Mouse (Mus musculus) forebrain, embryonic 14.5 days (tissue): ENCODE data around the gene Acox3. TPM values are rescaled to one million over a fixed set of nuclear protein-coding genes. Genes with fewer than 3 reads are reported as not detected.
A peak's percentile ranks its signal among the peaks of the same experiment; 100 is the strongest.

ENCODE experiments used
- ATAC-seq: fragments of 200-750 bp; cut with Nextera tagmentation; 2 replicates; pipeline ENCODE4 v1.8.0; 2017; ENCODE audit warnings: mild to moderate bottlenecking, moderate library complexity
- DNase-seq: peaks from one replicate; pipeline ENCODE4 v3.0.0-alpha.2; 2015; ENCODE audit warnings: low spot score
- H3K27ac ChIP-seq: fragments of 300-500 bp; sonication (generic); 2 replicates; pipeline ENCODE4 v1.5.1; 2014; ENCODE audit warnings: low read depth, mild to moderate bottlenecking, control low read depth, low read length, moderate library complexity
- H3K27me3 ChIP-seq: fragments of 300-500 bp; sonication (generic); replicated peaks from 2 replicates; pipeline ENCODE4 v1.6.1; 2014; ENCODE audit warnings: low read length, control low read depth, mixed read lengths; ENCODE audit not compliant: control insufficient read depth, insufficient read depth
- H3K36me3 ChIP-seq: fragments of 300-500 bp; sonication (generic); 2 replicates; pipeline ENCODE4 v1.6.1; 2014; ENCODE audit warnings: low read length, control low read depth; ENCODE audit not compliant: control insufficient read depth, insufficient read depth
- H3K4me1 ChIP-seq: fragments of 300-500 bp; sonication (generic); 2 replicates; pipeline ENCODE4 v1.6.1; 2014; ENCODE audit warnings: antibody characterized with exemption, low read length, control low read depth; ENCODE audit not compliant: control insufficient read depth, insufficient read depth
- H3K4me2 ChIP-seq: fragments of 300-500 bp; sonication (generic); 2 replicates; pipeline ENCODE4 v1.6.1; 2014; ENCODE audit warnings: mild to moderate bottlenecking, control low read depth, low read length
- H3K4me3 ChIP-seq: fragments of 300-500 bp; sonication (generic); 2 replicates; pipeline ENCODE4 v1.5.1; 2014; ENCODE audit warnings: low read depth, low read length, control low read depth
- H3K9ac ChIP-seq: fragments of 300-500 bp; sonication (generic); 2 replicates; pipeline ENCODE4 v1.6.1; 2014; ENCODE audit warnings: mild to moderate bottlenecking, low read length, control low read depth, moderate library complexity
- H3K9me3 ChIP-seq: fragments of 300-500 bp; sonication (generic); replicated peaks from 2 replicates; pipeline ENCODE4 v1.6.1; 2016; ENCODE audit warnings: low read length, control low read depth, mixed read lengths; ENCODE audit not compliant: control insufficient read depth
- WGBS: fragments of 180-500 bp; shearing (Covaris S2); extraction: QIAGEN DNeasy Blood & Tissue Kit; methylation state at CpG from one replicate; pipeline ENCODE4 v1.1.7; 2014; 5-methylcytosine and 5-hydroxymethylcytosine counted together
- polyA plus RNA-seq: library from polyadenylated mRNA; unstranded; fragments of >200 nt; fragmentation: Nextera tagmentation; extraction: Ambion mirVana; gene quantifications from 2 replicates; pipeline ENCODE4 v1.2.1, GENCODE M21; 2014

The Acox3 gene
- polyA plus RNA-seq, 1 experiment from 2014 or later, result 14.5 TPM

DNA sequence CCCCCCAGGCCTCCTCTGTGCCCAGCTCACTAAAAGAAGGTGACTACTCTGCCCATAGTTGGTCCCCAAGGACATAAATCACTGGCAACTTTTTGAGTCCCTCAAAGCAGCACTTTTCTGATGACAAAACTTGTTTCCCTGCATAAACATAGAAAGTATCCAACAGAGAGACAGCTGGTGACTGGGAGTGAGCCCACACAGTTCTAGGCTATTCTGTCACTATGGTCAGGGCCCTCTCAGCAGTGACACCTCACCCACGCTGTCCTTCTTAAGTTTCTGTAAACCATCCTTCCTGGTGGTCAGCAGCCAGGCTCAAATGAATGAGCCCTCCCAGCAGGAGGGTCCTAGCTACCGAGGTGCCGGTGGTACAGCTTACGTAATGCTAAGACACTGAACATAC, 16.2 kb upstream of the Acox3 start:
- no peak overlapping the region for H3K9ac ChIP-seq
- no peaks in the 10 kb centered on the region for H3K27me3 ChIP-seq
- H3K4me1 ChIP-seq, result no peaks in the 10 kb centered on the region
- no peak overlapping the region for H3K4me2 ChIP-seq
- DNase-seq (no peak), ATAC-seq (no peak)
- H3K27ac ChIP-seq, result no peak overlapping the region
- H3K4me3 ChIP-seq, result no peak overlapping the region
- 87% methylated on average over 4 of the region's 4 CpGs for WGBS
- H3K36me3 ChIP-seq, result peaks cover 93% of the 10 kb centered on the region
- no peaks in the 10 kb centered on the region for H3K9me3 ChIP-seq

GRCm38 (mm10) chr5:35571546-35571945, 11.3 kb upstream of the Acox3 start:
- H3K9ac ChIP-seq, result no peak overlapping the region
- ATAC-seq (no peak), DNase-seq (no peak)
- H3K9me3 ChIP-seq, result no peaks in the 10 kb centered on the region
- peaks cover 59% of the 10 kb centered on the region for H3K36me3 ChIP-seq
- no peak overlapping the region for H3K27ac ChIP-seq
- 92% methylated on average over 6 of the region's 6 CpGs for WGBS
- H3K4me1 ChIP-seq, result peaks cover 9% of the 10 kb centered on the region
- H3K4me3 ChIP-seq, result no peak overlapping the region
- no peak overlapping the region for H3K4me2 ChIP-seq
- no peaks in the 10 kb centered on the region for H3K27me3 ChIP-seq

DNA sequence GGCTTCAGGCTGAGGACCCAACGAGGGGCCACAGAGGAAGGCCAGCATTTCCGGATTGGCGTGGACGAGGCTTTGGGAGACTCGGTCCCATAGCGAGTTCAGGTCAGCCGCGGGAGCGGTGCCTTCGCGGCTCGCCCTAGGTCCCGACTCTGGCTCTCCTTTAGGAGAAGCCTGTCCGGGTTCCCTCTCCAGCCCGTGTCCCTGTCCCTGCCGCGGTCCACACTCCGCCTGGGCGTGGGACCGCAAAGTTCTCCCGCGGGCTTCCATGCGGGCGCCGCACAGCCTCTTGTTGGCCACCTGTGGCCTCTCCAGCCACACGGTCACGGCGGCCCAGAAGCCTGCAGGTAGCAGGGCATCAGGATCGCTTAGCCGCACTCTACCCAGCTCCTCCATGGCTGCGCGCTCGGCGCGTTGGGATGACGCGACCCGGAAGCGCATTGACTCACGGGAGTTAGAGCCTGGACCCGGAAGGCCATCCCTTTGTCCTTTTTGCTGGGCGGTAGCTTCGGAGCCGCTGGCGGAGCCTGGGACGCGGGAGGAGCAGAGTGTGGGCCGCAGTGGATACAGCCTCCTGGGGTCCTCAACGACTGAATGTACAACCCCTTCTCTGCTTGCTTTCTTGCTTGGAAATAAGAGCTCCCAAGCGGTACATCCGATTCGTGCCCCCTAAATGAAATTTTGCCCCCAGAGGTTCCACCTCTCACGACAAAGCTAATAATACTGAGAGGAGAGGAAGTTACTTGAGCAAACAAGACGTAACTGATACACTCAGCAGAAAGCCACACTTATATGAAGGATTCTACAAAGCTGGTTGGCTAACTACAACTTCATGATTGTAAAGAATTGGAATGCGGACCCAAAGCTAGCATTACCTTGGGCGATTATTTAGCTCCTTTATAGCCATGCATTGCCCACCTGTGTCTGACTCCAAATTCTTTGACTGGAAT, 7.9 kb upstream of the Acox3 start, which contains the start of gene Trmt44:
Gene Trmt44 (minus strand): TSS at position 418 of the 947 bp plus-strand sequence.
- Histone ChIP-seq H3K4me1 (peaks cover 9% of the 10 kb centered on the region), H3K27me3 (no peaks in the 10 kb centered on the region), H3K9me3 (no peaks in the 10 kb centered on the region), H3K4me2 (peak within 1 kb of the TSS; percentile 92), H3K27ac (peak within 1 kb of the TSS; percentile 89), H3K4me3 (peak within 1 kb of the TSS; percentile 96), H3K9ac (peak within 1 kb of the TSS; percentile 88), H3K36me3 (peaks cover 31% of the 10 kb centered on the region)
- WGBS, result 4% methylated on average over 56 of the region's 56 CpGs
- ATAC-seq (peak; percentile 99), DNase-seq (peak; percentile 96)

DNA sequence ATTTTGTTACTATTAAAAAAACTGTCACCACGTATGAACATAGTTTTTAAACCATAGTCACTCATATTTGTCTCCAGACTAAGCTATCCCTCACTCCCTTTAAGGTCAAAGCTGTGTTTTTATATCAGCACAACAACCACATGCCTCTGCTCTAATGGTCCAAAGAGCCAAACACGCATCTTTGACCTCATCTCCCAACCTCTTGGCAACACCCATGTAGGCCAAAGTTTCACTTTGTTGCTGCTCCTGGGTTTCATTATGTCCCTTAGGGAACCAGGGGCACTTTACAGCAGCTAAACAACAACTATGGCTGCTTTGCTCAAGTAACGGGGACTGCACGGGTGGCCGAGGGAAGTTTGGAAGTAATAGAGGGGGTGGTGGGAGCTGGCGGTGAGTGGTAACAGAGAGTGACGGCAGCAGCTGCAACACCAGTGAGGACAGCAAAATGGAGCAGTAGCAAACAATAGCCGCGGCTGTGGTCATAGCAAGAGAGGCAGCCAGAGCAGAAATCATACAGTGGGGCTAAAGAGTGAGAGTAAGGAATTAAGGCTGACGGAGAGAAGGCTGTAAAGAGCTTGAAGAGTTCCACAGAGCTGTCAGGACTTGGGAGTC, 6.3 kb upstream of the Acox3 start:
- no peak for ATAC-seq
- WGBS, result 93% methylated on average over 10 of the region's 10 CpGs
- no peaks in the 10 kb centered on the region for H3K9me3 ChIP-seq

DNA sequence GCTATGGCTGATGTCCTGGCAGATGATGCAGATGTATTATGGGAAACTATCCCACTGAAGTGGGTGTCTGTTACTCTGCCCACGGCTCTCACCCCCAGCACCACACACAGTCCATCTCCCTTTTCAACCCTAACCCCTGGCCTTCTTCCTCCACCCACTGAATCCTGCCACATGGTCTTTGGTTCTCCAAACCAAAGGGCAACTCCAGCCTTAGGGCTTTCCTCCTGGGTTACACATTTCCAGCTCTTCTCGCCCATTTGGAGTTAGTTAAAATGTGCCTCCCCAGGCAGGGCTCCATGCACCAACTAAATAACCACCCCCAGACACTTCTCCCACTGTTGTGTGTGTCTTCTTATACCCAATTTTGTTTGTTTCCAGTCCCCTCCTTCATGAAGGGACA, 4.4 kb upstream of the Acox3 start:
- WGBS, result 68% methylated on average over 2 of the region's 2 CpGs
- Histone ChIP-seq H3K27ac (no peak overlapping the region), H3K36me3 (no peaks in the 10 kb centered on the region), H3K27me3 (no peaks in the 10 kb centered on the region), H3K9ac (no peak overlapping the region), H3K9me3 (no peaks in the 10 kb centered on the region), H3K4me2 (no peak overlapping the region), H3K4me1 (peaks cover 15% of the 10 kb centered on the region), H3K4me3 (no peak overlapping the region)
- ATAC-seq, result no peak
- DNase-seq, result no peak

More for the DNA sequence above, 6.3 kb upstream of the Acox3 start:
- peaks cover 9% of the 10 kb centered on the region for H3K4me1 ChIP-seq
- H3K9ac ChIP-seq, result no peak overlapping the region
- H3K27ac ChIP-seq, result no peak overlapping the region
- peaks cover 15% of the 10 kb centered on the region for H3K36me3 ChIP-seq
- no peaks in the 10 kb centered on the region for H3K27me3 ChIP-seq
- no peak overlapping the region for H3K4me2 ChIP-seq
- no peak for DNase-seq
- H3K4me3 ChIP-seq, result no peak overlapping the region

DNA sequence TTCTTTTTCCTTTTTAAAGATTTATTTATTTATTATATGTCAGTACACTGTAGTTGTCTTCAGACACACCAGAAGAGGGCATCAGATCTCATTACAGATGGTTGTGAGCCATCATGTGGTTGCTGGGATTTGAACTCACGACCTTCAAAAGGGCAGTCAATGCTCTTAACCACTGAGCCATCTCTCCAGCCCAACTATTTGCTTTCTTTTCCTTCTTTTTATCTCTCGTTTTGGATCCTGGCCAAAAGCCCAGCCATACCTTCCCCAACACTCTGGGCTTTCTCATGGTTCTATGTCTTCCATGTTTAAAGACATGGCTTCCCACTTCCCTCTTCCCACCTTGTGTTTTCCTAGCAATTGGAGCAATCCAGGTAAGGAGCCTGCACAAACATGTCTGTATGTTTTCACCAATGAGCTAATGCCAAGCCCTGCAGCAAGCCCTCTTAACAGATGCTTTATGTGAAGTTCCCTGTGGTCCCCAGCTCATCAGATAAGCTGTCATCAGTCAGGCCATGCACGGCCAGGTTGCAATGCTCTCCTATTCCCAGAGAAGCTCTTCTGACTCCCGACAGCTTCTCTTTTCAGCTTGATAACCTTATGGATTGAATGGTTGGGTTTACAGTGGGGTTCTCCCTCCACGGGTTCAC, 3.5 kb upstream of the Acox3 start:
- no peak overlapping the region for H3K4me2 ChIP-seq
- WGBS, result 62% methylated on average over 5 of the region's 5 CpGs
- H3K9ac ChIP-seq, result no peak overlapping the region
- H3K4me3 ChIP-seq, result no peak overlapping the region
- no peak overlapping the region for H3K27ac ChIP-seq
- H3K4me1 ChIP-seq, result peaks cover 16% of the 10 kb centered on the region
- H3K36me3 ChIP-seq, result no peaks in the 10 kb centered on the region
- H3K9me3 ChIP-seq, result no peaks in the 10 kb centered on the region
- DNase-seq (no peak), ATAC-seq (no peak)
- H3K27me3 ChIP-seq, result no peaks in the 10 kb centered on the region

DNA sequence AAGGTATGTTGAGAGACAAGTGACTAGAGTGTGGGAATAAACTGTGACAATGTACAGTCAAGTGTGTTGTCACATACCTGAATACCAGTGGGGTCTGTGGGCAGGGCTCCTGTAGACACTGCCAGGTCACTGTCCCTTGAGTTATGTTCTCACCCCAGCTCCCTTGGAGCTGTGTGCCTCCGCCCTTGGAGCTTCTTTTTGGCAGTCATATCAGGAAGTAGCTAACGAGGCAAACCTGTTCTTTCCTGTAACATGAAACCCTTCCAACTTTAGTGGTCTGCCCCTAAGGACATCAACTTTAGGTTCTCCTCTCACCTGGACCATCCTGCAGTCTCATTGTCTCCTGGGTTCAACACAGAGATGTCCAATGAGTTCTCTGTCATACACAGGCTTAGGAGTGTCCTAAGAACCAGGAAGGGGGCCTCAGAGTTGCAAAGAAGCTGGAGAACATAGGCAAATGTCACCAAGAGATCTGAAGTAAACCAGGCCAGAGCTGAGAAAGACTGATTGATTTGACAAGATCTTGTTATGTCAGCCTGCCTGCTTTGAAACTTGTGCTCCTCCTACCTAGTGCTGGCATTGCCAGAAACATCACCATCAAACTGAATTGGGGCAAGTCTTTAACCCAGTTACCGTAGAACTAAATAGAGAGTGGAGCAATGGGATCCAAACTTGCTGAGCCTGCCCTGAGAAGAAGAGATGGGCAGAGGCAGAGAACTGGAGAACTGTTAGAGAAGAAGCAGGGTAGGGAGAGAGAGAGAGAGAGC, 2.5 kb upstream of the Acox3 start:
- H3K4me3 ChIP-seq, result no peak overlapping the region
- WGBS, result 57% methylated on average over 3 of the region's 3 CpGs
- H3K9ac ChIP-seq, result no peak overlapping the region
- no peaks in the 10 kb centered on the region for H3K9me3 ChIP-seq
- H3K36me3 ChIP-seq, result no peaks in the 10 kb centered on the region
- no peak overlapping the region for H3K27ac ChIP-seq
- no peak overlapping the region for H3K4me2 ChIP-seq
- ATAC-seq (no peak), DNase-seq (no peak)
- no peaks in the 10 kb centered on the region for H3K27me3 ChIP-seq
- H3K4me1 ChIP-seq, result peaks cover 13% of the 10 kb centered on the region

DNA sequence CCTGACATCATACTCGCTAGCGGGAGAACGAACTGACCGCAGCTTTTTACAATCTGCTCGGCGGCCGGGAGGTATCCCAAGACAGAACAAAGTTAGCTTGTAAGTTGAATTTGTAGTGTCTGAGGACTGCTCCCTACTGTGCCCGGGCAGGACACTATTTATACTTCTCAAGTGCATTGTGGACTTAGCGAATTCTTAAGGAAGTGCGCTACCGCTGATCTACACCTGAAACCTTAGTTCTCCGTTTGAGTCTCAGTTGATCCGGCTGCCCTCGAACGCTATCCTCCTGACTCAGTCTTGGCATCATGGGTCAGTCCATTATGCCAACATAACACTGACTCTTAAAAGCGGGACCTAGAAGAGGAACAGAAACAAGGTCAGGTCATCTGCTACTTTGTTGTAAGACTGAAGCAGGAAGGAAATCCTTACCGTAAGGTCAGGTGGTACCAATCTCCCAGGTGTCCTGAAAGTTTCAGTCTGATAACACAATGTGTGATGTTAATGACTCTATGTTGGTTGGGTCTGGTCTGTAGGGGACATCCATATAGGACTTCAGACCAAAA, 462 bp downstream of the Acox3 start:
- peak overlapping the region; percentile 64 for H3K9ac ChIP-seq
- H3K4me2 ChIP-seq, result peak overlapping the region; percentile 84
- H3K27me3 ChIP-seq, result no peaks in the 10 kb centered on the region
- H3K4me1 ChIP-seq, result peaks cover 12% of the 10 kb centered on the region
- 4% methylated on average over 17 of the region's 17 CpGs for WGBS
- H3K36me3 ChIP-seq, result peaks cover 5% of the 10 kb centered on the region
- DNase-seq (no peak), ATAC-seq (no peak; the same call in 1 of the 2 replicates)
- H3K9me3 ChIP-seq, result no peaks in the 10 kb centered on the region
- H3K27ac ChIP-seq, result no peak overlapping the region; the same call in 1 of the 2 replicates
- H3K4me3 ChIP-seq, result peak overlapping the region; percentile 57
